Mouse (Mus musculus): ENCODE measurements at regions not wholly inside any gene's neighbourhood (a gene's known extent, or its start where the extent isn't known, plus 50 kb on each side); places are given as distances from the start of the nearest gene placed in this dataset.
A peak's percentile ranks its signal among the peaks of the same experiment; 100 is the strongest.

DNA sequence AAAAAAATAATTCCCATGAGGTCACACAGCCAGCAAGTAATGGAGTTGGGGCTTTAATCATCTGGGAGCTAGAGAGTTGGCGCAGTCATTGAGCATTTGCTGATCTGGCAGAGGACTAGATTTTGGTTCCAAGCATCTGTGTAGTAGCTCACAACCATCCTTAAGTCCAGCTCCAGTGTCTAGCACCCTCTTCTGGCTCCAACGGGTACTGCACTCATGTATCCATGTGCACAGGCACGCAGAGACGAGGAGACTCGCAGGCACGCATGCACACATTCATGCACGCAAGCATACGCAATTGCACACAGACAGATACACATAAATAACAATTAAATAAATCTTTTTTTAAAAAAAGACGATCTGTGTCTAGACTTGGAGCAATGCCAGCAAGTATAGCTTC lies 455.5 kb upstream of the Tbx3 start:
- no peaks in the 10 kb centered on the region for H3K27me3 ChIP-seq (ENCODE audit: control insufficient read depth, insufficient read depth, insufficient read length)
- H3K36me3 ChIP-seq (ENCODE audit: control insufficient read depth, insufficient read depth): no peaks in the 10 kb centered on the region
- TF ChIP-seq USF1 (IDR thresholded peaks at IDR 0.05; ENCODE audit: low read depth) (no peak), CTCF (IDR thresholded peaks at IDR 0.05; ENCODE audit: control insufficient read depth, insufficient read depth, insufficient read length) (peak; percentile 8)
- no peaks in the 10 kb centered on the region for H3K79me3 ChIP-seq (ENCODE audit: low read depth)
- no peak overlapping the region for H3ac ChIP-seq (ENCODE audit: control insufficient read depth, insufficient read length, low read depth)
- H3K4me3 ChIP-seq (ENCODE audit: insufficient read depth, poor library complexity, severe bottlenecking): no peak overlapping the region
- H3K79me2 ChIP-seq (ENCODE audit: control insufficient read depth, insufficient read depth): no peaks in the 10 kb centered on the region

- Histone ChIP-seq H3K79me2 (ENCODE audit: control insufficient read depth, insufficient read depth) (no peaks in the 10 kb centered on the region), H3K4me3 (ENCODE audit: insufficient read depth, poor library complexity, severe bottlenecking) (no peak overlapping the region), H3K27me3 (ENCODE audit: control insufficient read depth, insufficient read depth, insufficient read length) (no peaks in the 10 kb centered on the region), H3K36me3 (ENCODE audit: control insufficient read depth, insufficient read depth) (no peaks in the 10 kb centered on the region), H3ac (ENCODE audit: control insufficient read depth, insufficient read length, low read depth) (no peak overlapping the region), H3K79me3 (ENCODE audit: low read depth) (no peaks in the 10 kb centered on the region)
- TF ChIP-seq USF1 (IDR thresholded peaks at IDR 0.05; ENCODE audit: low read depth): no peak
Measured at GRCm38 (mm10) chr5:119215364-119215763, 455.1 kb upstream of the Tbx3 start.

GRCm38 (mm10) chr5:119216146-119216545 lies 454.3 kb upstream of the Tbx3 start:
- H3K36me3 ChIP-seq (ENCODE audit: control insufficient read depth, insufficient read depth): no peaks in the 10 kb centered on the region
- no peak overlapping the region for H3ac ChIP-seq (ENCODE audit: control insufficient read depth, insufficient read length, low read depth)
- TF ChIP-seq CEBPB (IDR thresholded peaks at IDR 0.05; ENCODE audit: low read depth) (no peak), MYOG (IDR thresholded peaks at IDR 0.05; ENCODE audit: control insufficient read depth, extremely low read depth, insufficient read length) (no peak), FOSL1 (IDR thresholded peaks at IDR 0.05; ENCODE audit: insufficient read depth, low read length, poor library complexity, severe bottlenecking) (no peak), USF1 (IDR thresholded peaks at IDR 0.05; ENCODE audit: low read depth) (no peak), MAX (IDR thresholded peaks at IDR 0.05) (no peak), CTCF (IDR thresholded peaks at IDR 0.05; ENCODE audit: control insufficient read depth, insufficient read depth, insufficient read length) (no peak), MYOD1 (IDR thresholded peaks at IDR 0.05; ENCODE audit: control insufficient read depth, insufficient read length, low read depth) (no peak)
- H3K4me3 ChIP-seq (ENCODE audit: insufficient read depth, poor library complexity, severe bottlenecking): no peak overlapping the region
- no peaks in the 10 kb centered on the region for H3K79me3 ChIP-seq (ENCODE audit: low read depth)
- no peaks in the 10 kb centered on the region for H3K27me3 ChIP-seq (ENCODE audit: control insufficient read depth, insufficient read depth, insufficient read length)
- no peaks in the 10 kb centered on the region for H3K79me2 ChIP-seq (ENCODE audit: control insufficient read depth, insufficient read depth)

DNA sequence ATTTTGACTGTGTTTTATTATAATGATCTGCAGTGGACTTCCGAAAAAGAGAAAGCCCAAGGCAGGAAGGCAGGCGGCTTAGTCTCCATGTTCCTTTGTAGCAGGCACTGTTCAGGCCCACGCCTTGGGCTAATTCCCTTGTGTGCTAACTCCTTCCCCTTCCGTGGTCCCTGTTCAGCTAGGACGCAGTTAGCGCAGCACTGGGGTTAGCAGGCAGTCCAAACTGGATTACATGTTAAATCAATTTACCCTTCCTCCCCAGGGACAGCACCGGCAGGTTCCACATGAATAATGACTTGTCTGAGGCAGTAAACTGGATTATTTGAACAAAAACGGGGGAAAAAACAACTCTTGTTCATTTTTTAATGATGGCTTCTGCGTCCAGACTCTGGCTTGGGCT lies 453.4 kb upstream of the Tbx3 start:
- H3K79me2 ChIP-seq (ENCODE audit: control insufficient read depth, insufficient read depth): no peaks in the 10 kb centered on the region
- H3K4me3 ChIP-seq (ENCODE audit: insufficient read depth, poor library complexity, severe bottlenecking): no peak overlapping the region
- TF ChIP-seq USF1 (IDR thresholded peaks at IDR 0.05; ENCODE audit: low read depth): no peak
- TF ChIP-seq FOSL1 (IDR thresholded peaks at IDR 0.05; ENCODE audit: insufficient read depth, low read length, poor library complexity, severe bottlenecking): no peak
- TF ChIP-seq CTCF (IDR thresholded peaks at IDR 0.05; ENCODE audit: control insufficient read depth, insufficient read depth, insufficient read length): no peak
- no peak for TF ChIP-seq MYOG (IDR thresholded peaks at IDR 0.05; ENCODE audit: control insufficient read depth, extremely low read depth, insufficient read length)
- TF ChIP-seq MAX (IDR thresholded peaks at IDR 0.05): no peak
- no peak for TF ChIP-seq MYOD1 (IDR thresholded peaks at IDR 0.05; ENCODE audit: control insufficient read depth, insufficient read length, low read depth)
- TF ChIP-seq CEBPB (IDR thresholded peaks at IDR 0.05; ENCODE audit: low read depth): no peak
- no peak overlapping the region for H3ac ChIP-seq (ENCODE audit: control insufficient read depth, insufficient read length, low read depth)
- no peaks in the 10 kb centered on the region for H3K36me3 ChIP-seq (ENCODE audit: control insufficient read depth, insufficient read depth)
- no peaks in the 10 kb centered on the region for H3K27me3 ChIP-seq (ENCODE audit: control insufficient read depth, insufficient read depth, insufficient read length)
- no peaks in the 10 kb centered on the region for H3K79me3 ChIP-seq (ENCODE audit: low read depth)

GRCm38 (mm10) chr5:119228691-119229090 lies 441.8 kb upstream of the Tbx3 start:
- no peaks in the 10 kb centered on the region for H3K79me3 ChIP-seq (ENCODE audit: low read depth)
- no peaks in the 10 kb centered on the region for H3K36me3 ChIP-seq (ENCODE audit: control insufficient read depth, insufficient read depth)
- TF ChIP-seq MYOG (IDR thresholded peaks at IDR 0.05; ENCODE audit: control insufficient read depth, extremely low read depth, insufficient read length) (no peak), FOSL1 (IDR thresholded peaks at IDR 0.05; ENCODE audit: insufficient read depth, low read length, poor library complexity, severe bottlenecking) (no peak), CTCF (IDR thresholded peaks at IDR 0.05; ENCODE audit: control insufficient read depth, insufficient read depth, insufficient read length) (no peak), MYOD1 (IDR thresholded peaks at IDR 0.05; ENCODE audit: control insufficient read depth, insufficient read length, low read depth) (no peak)
- H3K4me3 ChIP-seq (ENCODE audit: insufficient read depth, poor library complexity, severe bottlenecking): no peak overlapping the region
- H3ac ChIP-seq (ENCODE audit: control insufficient read depth, insufficient read length, low read depth): no peak overlapping the region
- H3K27me3 ChIP-seq (ENCODE audit: control insufficient read depth, insufficient read depth, insufficient read length): no peaks in the 10 kb centered on the region
- no peaks in the 10 kb centered on the region for H3K79me2 ChIP-seq (ENCODE audit: control insufficient read depth, insufficient read depth)

GRCm38 (mm10) chr5:119232941-119233340 lies 437.5 kb upstream of the Tbx3 start:
- no peaks in the 10 kb centered on the region for H3K36me3 ChIP-seq (ENCODE audit: control insufficient read depth, insufficient read depth)
- TF ChIP-seq MAX (IDR thresholded peaks at IDR 0.05) (no peak), USF1 (IDR thresholded peaks at IDR 0.05; ENCODE audit: low read depth) (no peak), CTCF (IDR thresholded peaks at IDR 0.05; ENCODE audit: control insufficient read depth, insufficient read depth, insufficient read length) (no peak)
- H3K79me3 ChIP-seq (ENCODE audit: low read depth): no peaks in the 10 kb centered on the region
- H3K79me2 ChIP-seq (ENCODE audit: control insufficient read depth, insufficient read depth): no peaks in the 10 kb centered on the region
- no peak overlapping the region for H3K4me3 ChIP-seq (ENCODE audit: insufficient read depth, poor library complexity, severe bottlenecking)
- H3ac ChIP-seq (ENCODE audit: control insufficient read depth, insufficient read length, low read depth): no peak overlapping the region
- H3K27me3 ChIP-seq (ENCODE audit: control insufficient read depth, insufficient read depth, insufficient read length): no peaks in the 10 kb centered on the region
